Mouse (Mus musculus): ENCODE results near the gene Fbln2. TPM values are rescaled to one million over a fixed set of nuclear protein-coding genes. Genes with fewer than 3 reads are reported as not detected.
A peak's percentile ranks its signal among the peaks of the same experiment; 100 is the strongest.

Fbln2 gene
- polyA plus RNA-seq, 1 experiment from 2014 or later, result 196 TPM

GRCm38 (mm10) chr6:91284521-91285449, 72.5 kb downstream of the Fbln2 start:
- WGBS, result 5% methylated on average over 34 of the region's 35 CpGs
- H3K4me1 ChIP-seq, result peaks cover 21% of the 10 kb centered on the region
- no peaks in the 10 kb centered on the region for H3K9me3 ChIP-seq
- H3K27me3 ChIP-seq, result peaks cover 82% of the 10 kb centered on the region
- no peaks in the 10 kb centered on the region for H3K36me3 ChIP-seq
- H3K4me2 ChIP-seq (replicated peaks), result peak overlapping the region; percentile 65
- peak overlapping the region; percentile 35 for H3K4me3 ChIP-seq
- peak overlapping the region; percentile 36; the same call in 1 of the 2 replicates for H3K9ac ChIP-seq
- no peak overlapping the region for H3K27ac ChIP-seq
- 0 out of 2 replicates have a peak, but pooled peaks have one; percentile 9 for ATAC-seq (ENCODE audit: low FRiP score, low read depth)

- H3K27ac ChIP-seq, result no peak overlapping the region
- no peaks in the 10 kb centered on the region for H3K9me3 ChIP-seq
- H3K4me1 ChIP-seq, result peaks cover 21% of the 10 kb centered on the region
- H3K27me3 ChIP-seq, result peaks cover 85% of the 10 kb centered on the region
- peak; percentile 55; the same call in 1 of the 2 replicates for ATAC-seq (ENCODE audit: low FRiP score, low read depth)
- H3K9ac ChIP-seq, result peak overlapping the region; percentile 36
- peak overlapping the region; percentile 35 for H3K4me3 ChIP-seq
- H3K36me3 ChIP-seq, result no peaks in the 10 kb centered on the region
- under 1% methylated on average over 28 of the region's 28 CpGs for WGBS
- H3K4me2 ChIP-seq (replicated peaks), result peak overlapping the region; percentile 65
Measured at GRCm38 (mm10) chr6:91285450-91285790, 73.2 kb downstream of the Fbln2 start.

- Histone ChIP-seq H3K36me3 (no peaks in the 10 kb centered on the region), H3K4me2 (replicated peaks) (peak overlapping the region; percentile 65), H3K4me3 (peak overlapping the region; percentile 35), H3K27me3 (peaks cover 91% of the 10 kb centered on the region), H3K9me3 (no peaks in the 10 kb centered on the region), H3K4me1 (peaks cover 21% of the 10 kb centered on the region), H3K9ac (peak overlapping the region; percentile 36; the same call in 1 of the 2 replicates), H3K27ac (no peak overlapping the region)
- WGBS, result 33% methylated on average over 30 of the region's 30 CpGs
- no peak for ATAC-seq (ENCODE audit: low FRiP score, low read depth)
Measured at GRCm38 (mm10) chr6:91285814-91286545, 73.7 kb downstream of the Fbln2 start.

GRCm38 (mm10) chr6:91286624-91287023, 74.4 kb downstream of the Fbln2 start:
- WGBS, result 3% methylated on average over 15 of the region's 15 CpGs
- Histone ChIP-seq H3K4me1 (peaks cover 21% of the 10 kb centered on the region), H3K36me3 (no peaks in the 10 kb centered on the region), H3K4me3 (no peak overlapping the region), H3K4me2 (replicated peaks) (no peak overlapping the region), H3K9me3 (no peaks in the 10 kb centered on the region), H3K9ac (no peak overlapping the region), H3K27me3 (peaks cover 96% of the 10 kb centered on the region), H3K27ac (no peak overlapping the region)
- peak; percentile 41; the same call in 1 of the 2 replicates for ATAC-seq (ENCODE audit: low FRiP score, low read depth)

- 57% methylated on average over 4 of the region's 4 CpGs for WGBS
Measured at GRCm38 (mm10) chr6:91287148-91287547, 74.9 kb downstream of the Fbln2 start.

GRCm38 (mm10) chr6:91287636-91288035, 75.4 kb downstream of the Fbln2 start:
- Histone ChIP-seq H3K9ac (no peak overlapping the region), H3K4me2 (replicated peaks) (no peak overlapping the region), H3K27ac (no peak overlapping the region), H3K9me3 (no peaks in the 10 kb centered on the region), H3K4me3 (no peak overlapping the region), H3K36me3 (no peaks in the 10 kb centered on the region), H3K27me3 (peaks cover 95% of the 10 kb centered on the region), H3K4me1 (peaks cover 21% of the 10 kb centered on the region)
- no peak for ATAC-seq (ENCODE audit: low FRiP score, low read depth)
- 74% methylated on average over 6 of the region's 6 CpGs for WGBS

More at GRCm38 (mm10) chr6:91287148-91287547, 74.9 kb downstream of the Fbln2 start:
- H3K4me2 ChIP-seq (replicated peaks), result no peak overlapping the region
- no peaks in the 10 kb centered on the region for H3K9me3 ChIP-seq
- ATAC-seq (ENCODE audit: low FRiP score, low read depth), result no peak
- no peak overlapping the region for H3K4me3 ChIP-seq
- H3K27me3 ChIP-seq, result peaks cover 96% of the 10 kb centered on the region
- H3K27ac ChIP-seq, result no peak overlapping the region
- peaks cover 21% of the 10 kb centered on the region for H3K4me1 ChIP-seq
- no peak overlapping the region for H3K9ac ChIP-seq
- no peaks in the 10 kb centered on the region for H3K36me3 ChIP-seq

GRCm38 (mm10) chr6:91288251-91288785, 76.1 kb downstream of the Fbln2 start:
- H3K36me3 ChIP-seq, result no peaks in the 10 kb centered on the region
- no peaks in the 10 kb centered on the region for H3K9me3 ChIP-seq
- H3K9ac ChIP-seq, result no peak overlapping the region
- ATAC-seq (ENCODE audit: low FRiP score, low read depth), result no peak
- peaks cover 21% of the 10 kb centered on the region for H3K4me1 ChIP-seq
- H3K27me3 ChIP-seq, result peaks cover 92% of the 10 kb centered on the region
- H3K4me3 ChIP-seq, result no peak overlapping the region
- H3K27ac ChIP-seq, result no peak overlapping the region
- WGBS, result 55% methylated on average over 3 of the region's 3 CpGs
- H3K4me2 ChIP-seq (replicated peaks), result no peak overlapping the region

GRCm38 (mm10) chr6:91288961-91289360, 76.7 kb downstream of the Fbln2 start:
- peaks cover 21% of the 10 kb centered on the region for H3K4me1 ChIP-seq
- WGBS, result 63% methylated on average over 1 of the region's 1 CpGs
- H3K36me3 ChIP-seq, result no peaks in the 10 kb centered on the region
- H3K4me3 ChIP-seq, result no peak overlapping the region
- no peak overlapping the region for H3K27ac ChIP-seq
- H3K9me3 ChIP-seq, result no peaks in the 10 kb centered on the region
- ATAC-seq (ENCODE audit: low FRiP score, low read depth), result no peak
- H3K4me2 ChIP-seq (replicated peaks), result no peak overlapping the region
- H3K9ac ChIP-seq, result no peak overlapping the region
- H3K27me3 ChIP-seq, result peaks cover 85% of the 10 kb centered on the region

GRCm38 (mm10) chr6:91290937-91291336, 78.7 kb downstream of the Fbln2 start:
- no peak overlapping the region for H3K4me3 ChIP-seq
- no peak overlapping the region for H3K9ac ChIP-seq
- H3K4me2 ChIP-seq (replicated peaks), result no peak overlapping the region
- H3K27ac ChIP-seq, result no peak overlapping the region
- peaks cover 65% of the 10 kb centered on the region for H3K27me3 ChIP-seq
- H3K36me3 ChIP-seq, result no peaks in the 10 kb centered on the region
- peaks cover 8% of the 10 kb centered on the region for H3K4me1 ChIP-seq
- 72% methylated on average over 10 of the region's 10 CpGs for WGBS
- ATAC-seq (ENCODE audit: low FRiP score, low read depth), result no peak
- no peaks in the 10 kb centered on the region for H3K9me3 ChIP-seq

GRCm38 (mm10) chr6:91295431-91295830, 83.2 kb downstream of the Fbln2 start:
- Histone ChIP-seq H3K4me2 (replicated peaks) (no peak overlapping the region), H3K27ac (no peak overlapping the region), H3K4me3 (no peak overlapping the region), H3K4me1 (no peaks in the 10 kb centered on the region), H3K9me3 (no peaks in the 10 kb centered on the region), H3K36me3 (no peaks in the 10 kb centered on the region), H3K27me3 (peaks cover 30% of the 10 kb centered on the region), H3K9ac (no peak overlapping the region)
- 73% methylated on average over 4 of the region's 4 CpGs for WGBS
- no peak for ATAC-seq (ENCODE audit: low FRiP score, low read depth)

GRCm38 (mm10) chr6:91298828-91299227, 86.6 kb downstream of the Fbln2 start:
- H3K4me1 ChIP-seq, result no peaks in the 10 kb centered on the region
- no peak overlapping the region for H3K27ac ChIP-seq
- no peaks in the 10 kb centered on the region for H3K36me3 ChIP-seq
- no peaks in the 10 kb centered on the region for H3K9me3 ChIP-seq
- H3K27me3 ChIP-seq, result peaks cover 7% of the 10 kb centered on the region
- H3K9ac ChIP-seq, result no peak overlapping the region
- H3K4me3 ChIP-seq, result no peak overlapping the region
- no peak overlapping the region for H3K4me2 ChIP-seq (replicated peaks)
- 2% methylated on average over 6 of the region's 6 CpGs for WGBS
- no peak for ATAC-seq (ENCODE audit: low FRiP score, low read depth)

- H3K4me2 ChIP-seq (replicated peaks), result no peak overlapping the region
- H3K36me3 ChIP-seq, result no peaks in the 10 kb centered on the region
- no peak overlapping the region for H3K4me3 ChIP-seq
- WGBS, result 55% methylated on average over 3 of the region's 3 CpGs
- H3K9me3 ChIP-seq, result no peaks in the 10 kb centered on the region
- ATAC-seq (ENCODE audit: low FRiP score, low read depth), result no peak
- no peak overlapping the region for H3K27ac ChIP-seq
- peaks cover 7% of the 10 kb centered on the region for H3K27me3 ChIP-seq
- H3K9ac ChIP-seq, result no peak overlapping the region
- no peaks in the 10 kb centered on the region for H3K4me1 ChIP-seq
Measured at GRCm38 (mm10) chr6:91300079-91300478, 87.8 kb downstream of the Fbln2 start.

Data from limb, embryonic 13.5 days (tissue).